Mouse (Mus musculus) myocyte (in vitro differentiated cells): ENCODE results near the gene Jaml.

Experiments used
- MAX ChIP-seq: IDR thresholded peaks from one replicate; pipeline ENCODE4 v1.6.1; 2011; ENCODE audit warnings: low read depth, mild to moderate bottlenecking, control low read depth
- POLR2A ChIP-seq: IDR thresholded peaks from one replicate; pipeline ENCODE4 v1.6.1; 2011; ENCODE audit warnings: low read depth, mild to moderate bottlenecking, control low read depth, moderate library complexity; ENCODE audit not compliant: insufficient read length
- POLR2AphosphoS2 ChIP-seq: IDR thresholded peaks from one replicate; pipeline ENCODE4 v1.6.1; 2011; ENCODE audit warnings: low read depth, control low read depth; ENCODE audit not compliant: insufficient read length
- SRF ChIP-seq: IDR thresholded peaks from one replicate; pipeline ENCODE4 v1.6.1; 2011; ENCODE audit warnings: low read depth; ENCODE audit not compliant: control insufficient read depth, insufficient read length
- TCF12 ChIP-seq: IDR thresholded peaks from one replicate; pipeline ENCODE4 v1.6.1; 2011; ENCODE audit warnings: mild to moderate bottlenecking, control low read depth; ENCODE audit not compliant: poor library complexity, insufficient read depth, severe bottlenecking
- TCF3 ChIP-seq: IDR thresholded peaks from one replicate; pipeline ENCODE4 v1.6.1; 2011; ENCODE audit warnings: low read depth, control low read depth; ENCODE audit not compliant: insufficient read length
- USF1 ChIP-seq: IDR thresholded peaks from one replicate; pipeline ENCODE4 v1.6.1; 2011; ENCODE audit warnings: low read depth, mild to moderate bottlenecking, control low read depth, moderate library complexity

DNA sequence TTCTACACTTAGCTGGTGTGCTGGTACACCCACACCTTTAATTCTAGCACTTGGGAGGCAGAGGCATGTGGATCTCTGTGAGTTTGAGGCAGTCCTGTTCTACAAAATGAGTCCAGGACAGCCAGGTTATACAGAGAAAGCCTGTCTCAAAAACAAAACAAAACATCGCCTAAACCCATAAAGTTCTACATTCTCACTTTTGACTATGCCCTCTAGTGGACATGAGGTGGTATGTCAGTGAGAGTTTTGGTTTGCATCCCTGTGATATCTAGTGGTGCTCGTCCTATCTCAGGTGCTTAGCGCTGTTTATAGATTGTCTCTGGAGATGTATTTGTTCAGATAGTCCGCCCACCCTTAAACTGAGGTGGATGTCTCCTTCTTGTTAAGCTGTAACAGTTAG lies 30.5 kb upstream of the Jaml start:
- TF ChIP-seq MAX (no peak), POLR2A (no peak), SRF (no peak), POLR2AphosphoS2 (no peak), TCF3 (no peak), TCF12 (no peak), USF1 (no peak)
